Mouse (Mus musculus) cerebellum, adult (tissue): ENCODE measurements at regions not wholly inside any gene's neighbourhood (a gene's known extent, or its start where the extent isn't known, plus 50 kb on each side); places are given as distances from the start of the nearest gene placed in this dataset.

Experiments
- ATAC-seq: cut with Nextera tagmentation; 2 replicates; pipeline ENCODE4 v1.9.2; 2017; ENCODE audit warnings: mild to moderate bottlenecking, moderate library complexity, mixed read lengths; ENCODE audit not compliant: insufficient number of reproducible peaks, low FRiP score, low TSS enrichment

- no peak for ATAC-seq
Measured at GRCm38 (mm10) chr2:172813906-172814305, 126.2 kb downstream of the Bmp7 start.

DNA sequence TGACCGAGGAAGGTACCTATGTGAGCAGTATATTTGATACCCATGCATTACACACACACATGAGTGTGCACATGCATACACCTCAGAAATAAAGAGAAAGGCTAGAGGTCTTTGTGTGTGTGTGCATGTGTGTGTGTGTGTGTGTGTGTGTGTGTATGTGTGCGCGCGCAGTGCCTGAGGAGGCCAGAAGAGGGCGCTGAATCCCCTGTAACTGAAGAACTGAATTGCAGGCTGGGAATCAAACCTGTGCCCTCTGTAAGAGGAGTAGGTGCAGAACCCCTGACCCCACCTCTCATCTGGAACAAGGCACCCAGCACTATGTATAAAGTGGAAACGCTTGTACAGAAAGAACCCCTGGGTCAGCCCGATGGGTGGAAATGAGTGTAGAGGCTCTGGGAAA lies 125.0 kb downstream of the Bmp7 start:
- ATAC-seq = no peak

- ATAC-seq = no peak
Measured at GRCm38 (mm10) chr2:172817058-172817745, 122.9 kb downstream of the Bmp7 start.
